Mouse (Mus musculus): Measurements from ENCODE around the gene Pdcd6ip. TPM values are rescaled to one million over a fixed set of nuclear protein-coding genes. Genes with fewer than 3 reads are reported as not detected.
"Not testable (repeated sequence)": the region's sequence is repeated elsewhere in the genome, so short reads cannot be mapped to it uniquely, and the experiment has no call there.

The Pdcd6ip gene
- polyA plus RNA-seq, 1 experiment: not detected

GRCm38 (mm10) chr9:113663476-113663875 is 44.6 kb downstream of the Pdcd6ip start:
- no peak overlapping the region for H3K27ac ChIP-seq (ENCODE audit: insufficient read depth, low read depth, low read length)
- no peak overlapping the region for H3K4me3 ChIP-seq (ENCODE audit: insufficient read depth, low read depth, low read length)
- WGBS: 86% methylated on average over 4 of the region's 4 CpGs
- no peaks in the 10 kb centered on the region for H3K4me1 ChIP-seq (ENCODE audit: control insufficient read depth, insufficient read depth, low read length)
- TF ChIP-seq CTCF (IDR thresholded peaks at IDR 0.05; ENCODE audit: insufficient read depth, low read depth, low read length) (no peak), POLR2A (IDR thresholded peaks at IDR 0.05; ENCODE audit: insufficient read depth, low read depth, low read length) (no peak)

DNA sequence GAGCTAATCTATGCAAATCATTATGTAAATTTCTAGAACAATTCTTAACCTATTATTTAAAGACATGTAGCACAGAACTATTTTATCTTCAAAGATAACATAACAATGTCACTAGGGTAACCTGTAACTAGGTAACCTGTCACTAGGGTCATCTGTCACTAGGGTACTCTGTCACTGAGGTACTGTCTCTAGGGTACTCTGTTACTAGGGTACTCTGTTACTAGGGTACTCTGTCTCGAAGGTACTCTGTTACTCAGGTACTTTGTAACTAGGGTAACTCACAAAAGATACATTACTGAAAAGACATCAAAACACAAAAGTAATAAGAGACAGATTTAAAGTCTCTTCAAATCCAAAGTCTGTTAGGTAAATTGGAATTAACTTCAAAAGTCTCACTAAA is 50.2 kb downstream of the Pdcd6ip start:
- H3K27ac ChIP-seq (ENCODE audit: insufficient read depth, low read depth, low read length): no peak overlapping the region
- 89% methylated on average over 1 of the region's 1 CpGs for WGBS
- TF ChIP-seq CTCF (IDR thresholded peaks at IDR 0.05; ENCODE audit: insufficient read depth, low read depth, low read length) (no peak), POLR2A (IDR thresholded peaks at IDR 0.05; ENCODE audit: insufficient read depth, low read depth, low read length) (no peak)
- no peaks in the 10 kb centered on the region for H3K4me1 ChIP-seq (ENCODE audit: control insufficient read depth, insufficient read depth, low read length)
- no peak overlapping the region for H3K4me3 ChIP-seq (ENCODE audit: insufficient read depth, low read depth, low read length)

DNA sequence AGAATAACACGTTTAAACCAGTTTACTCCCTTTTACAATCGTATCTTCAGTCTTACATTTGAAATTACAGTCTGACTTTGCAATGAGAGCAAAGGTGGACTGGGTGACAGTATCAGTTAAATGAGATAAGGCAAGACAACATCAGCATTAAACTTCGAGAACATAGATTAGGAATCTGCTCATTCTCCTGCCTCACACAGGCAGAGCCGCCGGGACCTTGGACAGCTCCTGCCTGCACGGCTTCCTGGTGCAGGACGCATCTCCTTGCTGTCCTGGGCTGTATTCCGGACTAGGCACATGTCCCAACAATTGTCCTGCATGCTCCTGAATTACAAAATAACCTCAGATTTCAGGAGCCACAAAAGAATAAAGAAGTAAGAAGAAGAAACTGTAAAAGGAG is 54.5 kb downstream of the Pdcd6ip start:
- Histone ChIP-seq H3K4me1 (ENCODE audit: control insufficient read depth, insufficient read depth, low read length) (no peaks in the 10 kb centered on the region), H3K4me3 (ENCODE audit: insufficient read depth, low read depth, low read length) (no peak overlapping the region), H3K27ac (ENCODE audit: insufficient read depth, low read depth, low read length) (no peak overlapping the region)
- TF ChIP-seq CTCF (IDR thresholded peaks at IDR 0.05; ENCODE audit: insufficient read depth, low read depth, low read length): no peak
- no peak for TF ChIP-seq POLR2A (IDR thresholded peaks at IDR 0.05; ENCODE audit: insufficient read depth, low read depth, low read length)
- WGBS: 87% methylated on average over 8 of the region's 8 CpGs

DNA sequence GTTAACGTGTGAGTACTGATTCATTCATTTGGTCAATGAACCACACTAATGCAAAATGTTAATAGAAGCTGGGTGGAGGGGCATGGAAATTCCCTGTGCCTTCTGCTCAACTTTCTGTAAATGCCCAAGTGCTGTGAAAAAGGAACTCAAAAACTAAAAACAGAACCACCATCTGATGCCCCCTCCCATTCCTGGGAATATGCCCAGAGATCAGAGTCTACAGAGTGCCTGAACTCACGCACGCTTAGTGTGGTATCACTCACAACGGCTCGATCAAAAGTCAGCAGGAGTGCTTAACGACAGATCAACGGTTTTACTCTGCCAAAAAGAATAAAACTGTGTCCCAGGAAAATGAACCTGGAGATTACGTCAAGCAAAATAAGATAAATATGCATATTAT is 57.3 kb downstream of the Pdcd6ip start:
- 70% methylated on average over 8 of the region's 8 CpGs for WGBS
- Histone ChIP-seq H3K27ac (ENCODE audit: insufficient read depth, low read depth, low read length) (no peak overlapping the region), H3K4me3 (ENCODE audit: insufficient read depth, low read depth, low read length) (no peak overlapping the region), H3K4me1 (ENCODE audit: control insufficient read depth, insufficient read depth, low read length) (no peaks in the 10 kb centered on the region)
- TF ChIP-seq POLR2A (IDR thresholded peaks at IDR 0.05; ENCODE audit: insufficient read depth, low read depth, low read length): no peak
- no peak for TF ChIP-seq CTCF (IDR thresholded peaks at IDR 0.05; ENCODE audit: insufficient read depth, low read depth, low read length)

DNA sequence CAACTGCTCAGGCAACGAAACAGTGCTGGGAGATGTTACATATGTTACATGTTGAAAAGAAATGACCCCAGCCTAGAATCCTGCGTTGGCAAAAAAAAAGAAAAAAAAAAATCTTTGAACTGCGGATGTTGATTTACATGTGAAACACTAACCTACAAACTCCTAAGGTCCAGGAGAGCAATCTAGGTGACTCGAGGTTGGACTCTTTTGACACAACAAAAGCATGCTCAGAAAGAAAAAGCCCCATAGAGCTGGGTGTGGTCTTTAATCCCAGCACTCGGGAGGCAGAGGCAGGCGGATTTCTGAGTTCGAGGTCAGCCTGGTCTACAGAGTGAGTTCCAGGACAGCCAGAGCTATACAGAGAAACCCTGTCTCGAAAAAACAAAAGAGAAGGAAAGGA is 58.8 kb downstream of the Pdcd6ip start:
- not testable (repeated sequence) for H3K27ac ChIP-seq (ENCODE audit: insufficient read depth, low read depth, low read length); H3K4me1 ChIP-seq (ENCODE audit: control insufficient read depth, insufficient read depth, low read length); H3K4me3 ChIP-seq (ENCODE audit: insufficient read depth, low read depth, low read length)
- 86% methylated on average over 8 of the region's 8 CpGs for WGBS

GRCm38 (mm10) chr9:113645837-113646169 is 62.3 kb downstream of the Pdcd6ip start:
- 39% methylated on average over 5 of the region's 5 CpGs for WGBS
- H3K27ac ChIP-seq (ENCODE audit: insufficient read depth, low read depth, low read length): no peak overlapping the region
- H3K4me3 ChIP-seq (ENCODE audit: insufficient read depth, low read depth, low read length): no peak overlapping the region
- no peak for TF ChIP-seq POLR2A (IDR thresholded peaks at IDR 0.05; ENCODE audit: insufficient read depth, low read depth, low read length)
- TF ChIP-seq CTCF (IDR thresholded peaks at IDR 0.05; ENCODE audit: insufficient read depth, low read depth, low read length): no peak
- peaks cover 8% of the 10 kb centered on the region; the same call in 1 of the 2 replicates for H3K4me1 ChIP-seq (ENCODE audit: control insufficient read depth, insufficient read depth, low read length)

DNA sequence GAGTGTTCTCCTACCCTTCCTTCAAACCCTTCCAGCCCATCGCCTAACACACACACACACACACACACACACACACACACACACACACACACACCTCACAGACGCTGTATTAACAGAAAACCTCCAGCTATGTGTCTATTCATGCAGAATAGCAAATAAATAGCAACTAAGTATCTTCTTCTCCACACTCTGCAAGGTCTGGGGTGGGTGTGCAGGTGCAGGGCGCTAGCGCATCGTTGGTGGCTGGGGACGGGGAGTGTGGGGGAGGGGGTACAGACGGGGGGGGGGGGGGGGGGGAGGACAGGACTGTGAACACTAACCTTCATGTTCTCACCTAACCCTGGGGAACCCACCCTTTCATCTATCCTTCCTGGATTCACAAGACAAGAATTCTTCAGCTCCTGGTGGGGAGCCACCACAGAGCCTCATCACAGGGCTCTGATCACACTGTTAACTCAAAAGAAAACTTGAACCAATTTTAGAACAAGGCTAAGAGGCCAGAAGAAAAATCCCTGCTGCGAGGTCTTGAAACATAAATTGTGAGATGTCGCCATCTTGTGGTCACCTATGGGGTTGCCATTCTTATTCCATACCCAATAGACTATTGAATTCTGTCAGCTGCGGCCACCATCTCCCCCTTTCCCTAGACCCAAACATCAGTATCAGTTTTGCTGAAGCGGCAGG is 62.8 kb downstream of the Pdcd6ip start:
- WGBS: 7% methylated on average over 10 of the region's 11 CpGs
- H3K27ac ChIP-seq (ENCODE audit: insufficient read depth, low read depth, low read length): peak overlapping the region; percentile 4; the same call in 1 of the 2 replicates
- TF ChIP-seq POLR2A (IDR thresholded peaks at IDR 0.05; ENCODE audit: insufficient read depth, low read depth, low read length): no peak
- TF ChIP-seq CTCF (IDR thresholded peaks at IDR 0.05; ENCODE audit: insufficient read depth, low read depth, low read length): no peak
- no peak overlapping the region for H3K4me3 ChIP-seq (ENCODE audit: insufficient read depth, low read depth, low read length)
- H3K4me1 ChIP-seq (ENCODE audit: control insufficient read depth, insufficient read depth, low read length): peaks cover 8% of the 10 kb centered on the region; the same call in 1 of the 2 replicates

DNA sequence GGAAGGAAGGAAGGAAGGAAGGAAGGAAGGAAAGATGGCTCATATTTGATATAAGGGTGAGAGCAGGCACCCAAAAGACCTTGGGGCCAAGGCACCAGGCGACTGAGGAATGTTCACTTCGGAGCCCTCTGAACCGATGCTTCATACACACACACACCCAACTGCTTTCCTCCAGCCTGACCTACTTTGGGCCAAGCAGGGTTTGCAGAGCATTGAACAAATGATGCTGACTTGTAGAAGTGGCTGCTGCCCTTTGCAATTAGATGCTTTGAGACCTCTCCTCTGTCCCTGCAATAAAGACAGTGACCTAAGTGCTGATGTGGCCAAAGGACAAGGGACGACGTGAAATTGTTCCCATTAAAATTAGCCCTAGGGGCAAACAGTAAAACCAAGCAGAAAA is 63.4 kb downstream of the Pdcd6ip start:
- H3K27ac ChIP-seq (ENCODE audit: insufficient read depth, low read depth, low read length): peak overlapping the region; percentile 4; the same call in 1 of the 2 replicates
- H3K4me3 ChIP-seq (ENCODE audit: insufficient read depth, low read depth, low read length): no peak overlapping the region
- 38% methylated on average over 5 of the region's 5 CpGs for WGBS
- H3K4me1 ChIP-seq (ENCODE audit: control insufficient read depth, insufficient read depth, low read length): peaks cover 8% of the 10 kb centered on the region; the same call in 1 of the 2 replicates
- TF ChIP-seq POLR2A (IDR thresholded peaks at IDR 0.05; ENCODE audit: insufficient read depth, low read depth, low read length) (no peak), CTCF (IDR thresholded peaks at IDR 0.05; ENCODE audit: insufficient read depth, low read depth, low read length) (no peak)

GRCm38 (mm10) chr9:113644076-113644475 is 64.0 kb downstream of the Pdcd6ip start:
- TF ChIP-seq CTCF (IDR thresholded peaks at IDR 0.05; ENCODE audit: insufficient read depth, low read depth, low read length) (no peak), POLR2A (IDR thresholded peaks at IDR 0.05; ENCODE audit: insufficient read depth, low read depth, low read length) (no peak)
- 77% methylated on average over 3 of the region's 3 CpGs for WGBS
- Histone ChIP-seq H3K4me3 (ENCODE audit: insufficient read depth, low read depth, low read length) (no peak overlapping the region), H3K4me1 (ENCODE audit: control insufficient read depth, insufficient read depth, low read length) (peaks cover 8% of the 10 kb centered on the region; the same call in 1 of the 2 replicates), H3K27ac (ENCODE audit: insufficient read depth, low read depth, low read length) (no peak overlapping the region)

DNA sequence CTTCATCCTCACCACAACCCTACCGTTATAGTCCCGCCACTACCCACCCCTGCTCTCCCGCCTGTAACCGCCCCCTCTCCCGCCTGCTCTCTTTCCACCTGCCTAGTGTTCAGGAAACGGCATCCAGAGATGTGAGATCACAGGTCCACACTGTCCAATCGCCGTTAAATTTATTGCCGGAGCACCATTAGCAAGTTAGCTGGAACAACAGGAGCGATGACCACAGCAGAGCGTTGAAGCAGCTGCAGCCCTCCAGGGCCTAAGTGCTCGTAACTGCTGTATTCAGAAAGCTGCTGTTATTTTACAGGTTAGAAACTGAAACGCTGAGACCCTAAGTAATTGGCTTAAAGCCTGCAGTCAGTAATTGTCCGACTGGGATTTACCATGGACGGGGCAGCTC is 64.4 kb downstream of the Pdcd6ip start:
- 79% methylated on average over 15 of the region's 15 CpGs for WGBS
- Histone ChIP-seq H3K4me3 (ENCODE audit: insufficient read depth, low read depth, low read length) (no peak overlapping the region), H3K4me1 (ENCODE audit: control insufficient read depth, insufficient read depth, low read length) (peaks cover 8% of the 10 kb centered on the region; the same call in 1 of the 2 replicates), H3K27ac (ENCODE audit: insufficient read depth, low read depth, low read length) (no peak overlapping the region)
- TF ChIP-seq CTCF (IDR thresholded peaks at IDR 0.05; ENCODE audit: insufficient read depth, low read depth, low read length) (no peak), POLR2A (IDR thresholded peaks at IDR 0.05; ENCODE audit: insufficient read depth, low read depth, low read length) (no peak)

Data from olfactory bulb, adult 2 months (tissue).